Mouse (Mus musculus) bone marrow macrophage, adult 2 months (primary cell): ENCODE measurements around the gene Nuak2. TPM values are rescaled to one million over a fixed set of nuclear protein-coding genes. Genes with fewer than 3 reads are reported as not detected.

Source experiments
- H3K27ac ChIP-seq: 2 replicates; pipeline ENCODE4 v1.5.1; 2012; ENCODE audit warnings: low read depth, low read length; ENCODE audit not compliant: insufficient read depth
- H3K4me1 ChIP-seq: 2 replicates; pipeline ENCODE4 v1.6.1; 2012; ENCODE audit warnings: low read length; ENCODE audit not compliant: control insufficient read depth, insufficient read depth
- H3K4me3 ChIP-seq: 2 replicates; pipeline ENCODE4 v1.5.1; 2012; ENCODE audit warnings: mild to moderate bottlenecking, low read length, moderate library complexity; ENCODE audit not compliant: insufficient read depth
- CTCF ChIP-seq: IDR thresholded peaks from 2 replicates; pipeline ENCODE4 v1.5.1; 2012; ENCODE audit warnings: low read depth, mild to moderate bottlenecking, low read length, moderate library complexity
- POLR2A ChIP-seq: IDR thresholded peaks from 2 replicates; pipeline ENCODE4 v1.6.1; 2012; ENCODE audit warnings: mild to moderate bottlenecking, low read depth, low read length, borderline replicate concordance
- polyA plus RNA-seq: library from polyadenylated mRNA; stranded (reverse); fragments of >200 nt; gene quantifications from 2 replicates; pipeline ENCODE4 v1.2.4, GENCODE M21; 2012; ENCODE audit not compliant: missing spikeins, insufficient read depth, insufficient read length

Nuak2 gene
- polyA plus RNA-seq, 1 experiment, result 22.6 TPM

- no peak overlapping the region for H3K4me3 ChIP-seq
- no peak for TF ChIP-seq CTCF
- TF ChIP-seq POLR2A, result no peak
- peaks cover 26% of the 10 kb centered on the region for H3K4me1 ChIP-seq
- no peak overlapping the region for H3K27ac ChIP-seq
Observed at GRCm38 (mm10) chr1:132364896-132365557, 49.1 kb downstream of the Nuak2 start.

GRCm38 (mm10) chr1:132365645-132366044, 49.7 kb downstream of the Nuak2 start:
- H3K4me3 ChIP-seq, result no peak overlapping the region
- H3K27ac ChIP-seq, result no peak overlapping the region
- H3K4me1 ChIP-seq, result peaks cover 32% of the 10 kb centered on the region
- TF ChIP-seq CTCF (no peak), POLR2A (no peak)

GRCm38 (mm10) chr1:132366235-132366634, 50.3 kb downstream of the Nuak2 start:
- no peak overlapping the region for H3K4me3 ChIP-seq
- H3K4me1 ChIP-seq, result peaks cover 35% of the 10 kb centered on the region
- no peak for TF ChIP-seq CTCF
- TF ChIP-seq POLR2A, result no peak
- H3K27ac ChIP-seq, result no peak overlapping the region

- Histone ChIP-seq H3K27ac (no peak overlapping the region), H3K4me1 (peaks cover 42% of the 10 kb centered on the region), H3K4me3 (no peak overlapping the region)
- TF ChIP-seq POLR2A (no peak), CTCF (no peak)
Observed at GRCm38 (mm10) chr1:132366937-132367336, 51.0 kb downstream of the Nuak2 start.

GRCm38 (mm10) chr1:132367692-132368506, 52.0 kb downstream of the Nuak2 start:
- no peak overlapping the region for H3K4me3 ChIP-seq
- H3K27ac ChIP-seq, result no peak overlapping the region
- TF ChIP-seq CTCF (peak; percentile 90), POLR2A (no peak)
- H3K4me1 ChIP-seq, result peaks cover 45% of the 10 kb centered on the region

- H3K4me1 ChIP-seq, result peaks cover 38% of the 10 kb centered on the region
- TF ChIP-seq CTCF, result no peak
- H3K4me3 ChIP-seq, result peak overlapping the region; percentile 36; the same call in 1 of the 2 replicates
- peak overlapping the region; percentile 98 for H3K27ac ChIP-seq
Observed at GRCm38 (mm10) chr1:132370681-132371173, 54.8 kb downstream of the Nuak2 start.

GRCm38 (mm10) chr1:132371298-132372081, 55.6 kb downstream of the Nuak2 start:
- peaks cover 38% of the 10 kb centered on the region for H3K4me1 ChIP-seq
- no peak overlapping the region for H3K4me3 ChIP-seq
- peak overlapping the region; percentile 98 for H3K27ac ChIP-seq
- no peak for TF ChIP-seq POLR2A
- TF ChIP-seq CTCF, result no peak

GRCm38 (mm10) chr1:132372354-132372753, 56.4 kb downstream of the Nuak2 start:
- H3K27ac ChIP-seq, result no peak overlapping the region
- peaks cover 38% of the 10 kb centered on the region for H3K4me1 ChIP-seq

GRCm38 (mm10) chr1:132372896-132373534, 57.1 kb downstream of the Nuak2 start:
- Histone ChIP-seq H3K4me1 (peaks cover 38% of the 10 kb centered on the region), H3K27ac (no peak overlapping the region), H3K4me3 (no peak overlapping the region)
- TF ChIP-seq CTCF (no peak), POLR2A (no peak)

More at GRCm38 (mm10) chr1:132372354-132372753, 56.4 kb downstream of the Nuak2 start:
- no peak overlapping the region for H3K4me3 ChIP-seq
- TF ChIP-seq CTCF, result no peak
- no peak for TF ChIP-seq POLR2A
